Mouse (Mus musculus): Measurements from ENCODE around the gene Cdc14b. TPM values are rescaled to one million over a fixed set of nuclear protein-coding genes. Genes with fewer than 3 reads are reported as not detected.
A peak's percentile ranks its signal among the peaks of the same experiment; 100 is the strongest.

Gene Cdc14b
- polyA plus RNA-seq, 1 experiment from 2014 or later: 7.7 TPM

- Histone ChIP-seq H3K4me1 (ENCODE audit: control insufficient read depth, insufficient read depth, low read length) (peaks cover 2% of the 10 kb centered on the region; the same call in 1 of the 2 replicates), H3K27me3 (ENCODE audit: control insufficient read depth, insufficient read depth, low read length) (no peaks in the 10 kb centered on the region), H3K27ac (ENCODE audit: low read depth, low read length) (no peak overlapping the region), H3K4me2 (no peak overlapping the region), H3K36me3 (ENCODE audit: control insufficient read depth, insufficient read depth, low read length) (no peaks in the 10 kb centered on the region), H3K4me3 (ENCODE audit: low read depth, low read length) (no peak overlapping the region), H3K9ac (ENCODE audit: low read length) (no peak overlapping the region), H3K9me3 (ENCODE audit: control insufficient read depth, low read length) (no peaks in the 10 kb centered on the region; the same call in 1 of the 2 replicates)
- DNase-seq (ENCODE audit: low spot score, missing footprints): no peak
- ATAC-seq (ENCODE audit: low FRiP score): no peak
- 72% methylated on average over 4 of the region's 4 CpGs for WGBS
Observed at GRCm38 (mm10) chr13:64286321-64286720, 11.2 kb upstream of the Cdc14b start.

- no peak for DNase-seq (ENCODE audit: low spot score, missing footprints)
- H3K36me3 ChIP-seq (ENCODE audit: control insufficient read depth, insufficient read depth, low read length): no peaks in the 10 kb centered on the region
- no peaks in the 10 kb centered on the region; the same call in 1 of the 2 replicates for H3K9me3 ChIP-seq (ENCODE audit: control insufficient read depth, low read length)
- ATAC-seq (ENCODE audit: low FRiP score): no peak
- 93% methylated on average over 2 of the region's 2 CpGs for WGBS
- no peak overlapping the region for H3K27ac ChIP-seq (ENCODE audit: low read depth, low read length)
- peaks cover 2% of the 10 kb centered on the region; the same call in 1 of the 2 replicates for H3K4me1 ChIP-seq (ENCODE audit: control insufficient read depth, insufficient read depth, low read length)
- no peaks in the 10 kb centered on the region for H3K27me3 ChIP-seq (ENCODE audit: control insufficient read depth, insufficient read depth, low read length)
- no peak overlapping the region for H3K9ac ChIP-seq (ENCODE audit: low read length)
- H3K4me3 ChIP-seq (ENCODE audit: low read depth, low read length): no peak overlapping the region
- no peak overlapping the region for H3K4me2 ChIP-seq
Observed at GRCm38 (mm10) chr13:64284676-64285075, 9.6 kb upstream of the Cdc14b start.

- no peak for ATAC-seq (ENCODE audit: low FRiP score)
- Histone ChIP-seq H3K27me3 (ENCODE audit: control insufficient read depth, insufficient read depth, low read length) (no peaks in the 10 kb centered on the region; the same call in 1 of the 2 replicates), H3K9me3 (ENCODE audit: control insufficient read depth, low read length) (no peaks in the 10 kb centered on the region; the same call in 1 of the 2 replicates), H3K4me3 (ENCODE audit: low read depth, low read length) (no peak overlapping the region), H3K27ac (ENCODE audit: low read depth, low read length) (no peak overlapping the region), H3K4me1 (ENCODE audit: control insufficient read depth, insufficient read depth, low read length) (no peaks in the 10 kb centered on the region), H3K4me2 (no peak overlapping the region), H3K36me3 (ENCODE audit: control insufficient read depth, insufficient read depth, low read length) (no peaks in the 10 kb centered on the region), H3K9ac (ENCODE audit: low read length) (no peak overlapping the region)
- WGBS: 94% methylated on average over 5 of the region's 5 CpGs
- DNase-seq (ENCODE audit: low spot score, missing footprints): no peak
Observed at GRCm38 (mm10) chr13:64280940-64281339, 5.8 kb upstream of the Cdc14b start.

- Histone ChIP-seq H3K27me3 (ENCODE audit: control insufficient read depth, insufficient read depth, low read length) (peaks cover 10% of the 10 kb centered on the region), H3K4me2 (peak overlapping the region; percentile 100), H3K36me3 (ENCODE audit: control insufficient read depth, insufficient read depth, low read length) (no peaks in the 10 kb centered on the region), H3K4me1 (ENCODE audit: control insufficient read depth, insufficient read depth, low read length) (peaks cover 8% of the 10 kb centered on the region; the same call in 1 of the 2 replicates), H3K9ac (ENCODE audit: low read length) (no peak overlapping the region; the same call in 1 of the 2 replicates), H3K27ac (ENCODE audit: low read depth, low read length) (no peak overlapping the region), H3K9me3 (ENCODE audit: control insufficient read depth, low read length) (no peaks in the 10 kb centered on the region), H3K4me3 (ENCODE audit: low read depth, low read length) (peak overlapping the region; percentile 76)
- no peak for DNase-seq (ENCODE audit: low spot score, missing footprints)
- WGBS: 11% methylated on average over 9 of the region's 9 CpGs
- ATAC-seq (ENCODE audit: low FRiP score): no peak
Observed at GRCm38 (mm10) chr13:64275754-64276127, 651 bp upstream of the Cdc14b start.

GRCm38 (mm10) chr13:64273891-64274844 lies 922 bp downstream of the Cdc14b start:
- peak overlapping the region; percentile 76 for H3K4me3 ChIP-seq (ENCODE audit: low read depth, low read length)
- WGBS: under 1% methylated on average over 86 of the region's 95 CpGs
- ATAC-seq (ENCODE audit: low FRiP score) (peak; percentile 83), DNase-seq (ENCODE audit: low spot score, missing footprints) (peak; percentile 97)
- peaks cover 10% of the 10 kb centered on the region for H3K27me3 ChIP-seq (ENCODE audit: control insufficient read depth, insufficient read depth, low read length)
- no peak overlapping the region for H3K27ac ChIP-seq (ENCODE audit: low read depth, low read length)
- peak overlapping the region; percentile 74 for H3K9ac ChIP-seq (ENCODE audit: low read length)
- peak overlapping the region; percentile 100 for H3K4me2 ChIP-seq
- H3K9me3 ChIP-seq (ENCODE audit: control insufficient read depth, low read length): no peaks in the 10 kb centered on the region
- H3K36me3 ChIP-seq (ENCODE audit: control insufficient read depth, insufficient read depth, low read length): no peaks in the 10 kb centered on the region
- peaks cover 8% of the 10 kb centered on the region; the same call in 1 of the 2 replicates for H3K4me1 ChIP-seq (ENCODE audit: control insufficient read depth, insufficient read depth, low read length)

GRCm38 (mm10) chr13:64273352-64273751 lies 1.7 kb downstream of the Cdc14b start:
- DNase-seq (ENCODE audit: low spot score, missing footprints) (peak; percentile 91), ATAC-seq (ENCODE audit: low FRiP score) (no peak)
- 54% methylated on average over 8 of the region's 8 CpGs for WGBS
- Histone ChIP-seq H3K9ac (ENCODE audit: low read length) (no peak overlapping the region), H3K4me1 (ENCODE audit: control insufficient read depth, insufficient read depth, low read length) (peaks cover 8% of the 10 kb centered on the region; the same call in 1 of the 2 replicates), H3K27me3 (ENCODE audit: control insufficient read depth, insufficient read depth, low read length) (peaks cover 10% of the 10 kb centered on the region), H3K27ac (ENCODE audit: low read depth, low read length) (no peak overlapping the region), H3K4me2 (peak overlapping the region; percentile 100; the same call in 1 of the 2 replicates), H3K4me3 (ENCODE audit: low read depth, low read length) (no peak overlapping the region), H3K9me3 (ENCODE audit: control insufficient read depth, low read length) (no peaks in the 10 kb centered on the region), H3K36me3 (ENCODE audit: control insufficient read depth, insufficient read depth, low read length) (no peaks in the 10 kb centered on the region)

GRCm38 (mm10) chr13:64268384-64268783 lies 6.7 kb downstream of the Cdc14b start:
- Histone ChIP-seq H3K4me2 (no peak overlapping the region), H3K9ac (ENCODE audit: low read length) (no peak overlapping the region), H3K4me3 (ENCODE audit: low read depth, low read length) (no peak overlapping the region), H3K27me3 (ENCODE audit: control insufficient read depth, insufficient read depth, low read length) (peaks cover 3% of the 10 kb centered on the region; the same call in 1 of the 2 replicates), H3K36me3 (ENCODE audit: control insufficient read depth, insufficient read depth, low read length) (no peaks in the 10 kb centered on the region), H3K9me3 (ENCODE audit: control insufficient read depth, low read length) (no peaks in the 10 kb centered on the region), H3K27ac (ENCODE audit: low read depth, low read length) (no peak overlapping the region), H3K4me1 (ENCODE audit: control insufficient read depth, insufficient read depth, low read length) (0 out of 2 replicates have a peak, but pooled peaks cover under 1% of the 10 kb centered on the region)
- no peak for ATAC-seq (ENCODE audit: low FRiP score)
- no peak for DNase-seq (ENCODE audit: low spot score, missing footprints)
- WGBS: 86% methylated on average over 4 of the region's 4 CpGs

- 15% methylated on average over 9 of the region's 9 CpGs for WGBS
- Histone ChIP-seq H3K9ac (ENCODE audit: low read length) (no peak overlapping the region), H3K27ac (ENCODE audit: low read depth, low read length) (no peak overlapping the region), H3K27me3 (ENCODE audit: control insufficient read depth, insufficient read depth, low read length) (no peaks in the 10 kb centered on the region), H3K4me1 (ENCODE audit: control insufficient read depth, insufficient read depth, low read length) (no peaks in the 10 kb centered on the region), H3K4me3 (ENCODE audit: low read depth, low read length) (no peak overlapping the region), H3K9me3 (ENCODE audit: control insufficient read depth, low read length) (no peaks in the 10 kb centered on the region), H3K4me2 (no peak overlapping the region), H3K36me3 (ENCODE audit: control insufficient read depth, insufficient read depth, low read length) (no peaks in the 10 kb centered on the region)
- ATAC-seq (ENCODE audit: low FRiP score) (0 out of 2 replicates have a peak, but pooled peaks have one; percentile 46), DNase-seq (ENCODE audit: low spot score, missing footprints) (peak; percentile 78)
Observed at GRCm38 (mm10) chr13:64267151-64267550, 7.9 kb downstream of the Cdc14b start.

- Histone ChIP-seq H3K27ac (ENCODE audit: low read depth, low read length) (no peak overlapping the region), H3K27me3 (ENCODE audit: control insufficient read depth, insufficient read depth, low read length) (no peaks in the 10 kb centered on the region), H3K4me3 (ENCODE audit: low read depth, low read length) (no peak overlapping the region), H3K4me1 (ENCODE audit: control insufficient read depth, insufficient read depth, low read length) (no peaks in the 10 kb centered on the region), H3K36me3 (ENCODE audit: control insufficient read depth, insufficient read depth, low read length) (no peaks in the 10 kb centered on the region), H3K4me2 (no peak overlapping the region), H3K9me3 (ENCODE audit: control insufficient read depth, low read length) (no peaks in the 10 kb centered on the region), H3K9ac (ENCODE audit: low read length) (no peak overlapping the region)
- 95% methylated on average over 6 of the region's 6 CpGs for WGBS
- DNase-seq (ENCODE audit: low spot score, missing footprints) (no peak), ATAC-seq (ENCODE audit: low FRiP score) (no peak)
Observed at GRCm38 (mm10) chr13:64264586-64264985, 10.5 kb downstream of the Cdc14b start.

Data from midbrain, embryonic 11.5 days (tissue).